Mouse (Mus musculus) neural tube, embryonic 14.5 days (tissue): ENCODE measurements around the gene Hist1h2ap. TPM values are rescaled to one million over a fixed set of nuclear protein-coding genes. Genes with fewer than 3 reads are reported as not detected.

Experiments
- microRNA-seq: library from miRNA; unstranded; fragments of <30 nt; microRNA quantifications from one replicate; pipeline ENCODE4, GENCODE M21; 2016
- polyA plus RNA-seq: library from polyadenylated mRNA; unstranded; fragments of >200 nt; fragmentation: Nextera tagmentation; extraction: Ambion mirVana; gene quantifications from 2 replicates; pipeline ENCODE4 v1.2.1, GENCODE M21; 2014

Gene Hist1h2ap
- polyA plus RNA-seq, 1 experiment from 2014 or later: 268 TPM

Small RNA genes lying within 50 kb of the gene (microRNA-seq; reads per million reads assigned to microRNA genes)
- gene Gm19658: not detected
- not detected for gene Gm44346
- gene Gm44466: not detected

Other genes starting within 250 kb of the Hist1h2ap start
- not detected in 2 replicates for gene Olfr1362, start 219.5 kb downstream of the Hist1h2ap start, polyA plus RNA-seq
- not detected in 2 replicates for gene Olfr11, start 191.0 kb downstream of the Hist1h2ap start, polyA plus RNA-seq
- not detected in 2 replicates for gene Olfr1361, start 170.1 kb downstream of the Hist1h2ap start, polyA plus RNA-seq
- not detected in 2 replicates for gene Olfr1360, start 156.1 kb downstream of the Hist1h2ap start, polyA plus RNA-seq
- not detected in 2 replicates for gene Olfr1359, start 135.4 kb downstream of the Hist1h2ap start, polyA plus RNA-seq
- 1.5 TPM in 1 of 2 replicates, not detected in the other for gene Hist1h2bl, start 117.4 kb downstream of the Hist1h2ap start, polyA plus RNA-seq
- 7.0 and 9.4 TPM in 2 replicates for gene Hist1h2ai, start 117.1 kb downstream of the Hist1h2ap start, polyA plus RNA-seq
- gene Hist1h3h, start 115.8 kb downstream of the Hist1h2ap start, polyA plus RNA-seq: 0.79 and 2.4 TPM in 2 replicates
- gene Hist1h2bm, start 111.5 kb downstream of the Hist1h2ap start, polyA plus RNA-seq: 0.82 TPM in 1 of 2 replicates, not detected in the other
- 0.37 and 0.75 TPM in 2 replicates for gene Hist1h4j, start 98.4 kb downstream of the Hist1h2ap start, polyA plus RNA-seq
- 1.2 TPM in 1 of 2 replicates, not detected in the other for gene Hist1h4k, start 83.0 kb downstream of the Hist1h2ap start, polyA plus RNA-seq
- gene Hist1h2ak, start 79.7 kb downstream of the Hist1h2ap start, polyA plus RNA-seq: 1.4 and 2.9 TPM in 2 replicates
- 1.0 TPM in 1 of 2 replicates, not detected in the other for gene Hist1h2bn, start 79.4 kb downstream of the Hist1h2ap start, polyA plus RNA-seq
- 0.68 and 1.3 TPM in 2 replicates for gene Hist1h1b, start 52.9 kb downstream of the Hist1h2ap start, polyA plus RNA-seq
- gene Hist1h3i, start 50.1 kb downstream of the Hist1h2ap start, polyA plus RNA-seq: 21.5 and 30.1 TPM in 2 replicates
- not detected in 2 replicates for gene Hist1h2an, start 46.3 kb downstream of the Hist1h2ap start, polyA plus RNA-seq
- gene Hist1h2bp, start 46.0 kb downstream of the Hist1h2ap start, polyA plus RNA-seq: 0.54 TPM in 1 of 2 replicates, not detected in the other
- 2.4 and 4.5 TPM in 2 replicates for gene Hist1h2bq, start 23.3 kb downstream of the Hist1h2ap start, polyA plus RNA-seq
- gene Hist1h2ao, start 23.0 kb downstream of the Hist1h2ap start, polyA plus RNA-seq: not detected in 2 replicates
- 1.5 TPM in 1 of 2 replicates, not detected in the other for gene Hist1h4m, start 21.8 kb downstream of the Hist1h2ap start, polyA plus RNA-seq
- 4.7 and 7.3 TPM in 2 replicates for gene Hist1h4n, start 1.3 kb downstream of the Hist1h2ap start, polyA plus RNA-seq
- 2.4 and 4.8 TPM in 2 replicates for gene Hist1h2br, start 236 bp upstream of the Hist1h2ap start, polyA plus RNA-seq
- gene Zfp184, start 111.6 kb upstream of the Hist1h2ap start, polyA plus RNA-seq: 16.4 and 17.1 TPM in 2 replicates
- not detected in 2 replicates for gene Pom121l2, start 147.7 kb upstream of the Hist1h2ap start, polyA plus RNA-seq
- gene Prss16, start 176.2 kb upstream of the Hist1h2ap start, polyA plus RNA-seq: not detected in 2 replicates
- gene Hist1h2ah, start 202.1 kb upstream of the Hist1h2ap start, polyA plus RNA-seq: not detected in 2 replicates
- 0.98 TPM in 1 of 2 replicates, not detected in the other for gene Hist1h2bk, start 202.4 kb upstream of the Hist1h2ap start, polyA plus RNA-seq
- 5.7 and 5.8 TPM in 2 replicates for gene Hist1h4i, start 207.9 kb upstream of the Hist1h2ap start, polyA plus RNA-seq
- 2.9 and 3.8 TPM in 2 replicates for gene Hist1h2ag, start 209.4 kb upstream of the Hist1h2ap start, polyA plus RNA-seq
- gene Hist1h2bj, start 209.7 kb upstream of the Hist1h2ap start, polyA plus RNA-seq: 1.4 and 1.9 TPM in 2 replicates